Mouse (Mus musculus): ENCODE data around the gene Igdcc3. TPM values are rescaled to one million over a fixed set of nuclear protein-coding genes. Genes with fewer than 3 reads are reported as not detected.
A peak's percentile ranks its signal among the peaks of the same experiment; 100 is the strongest.
"Not testable (repeated sequence)": the region's sequence is repeated elsewhere in the genome, so short reads cannot be mapped to it uniquely, and the experiment has no call there.

The Igdcc3 gene
- total and polyA plus RNA-seq, 2 experiments from 2014 or later: 6.2 to 6.3 TPM

DNA sequence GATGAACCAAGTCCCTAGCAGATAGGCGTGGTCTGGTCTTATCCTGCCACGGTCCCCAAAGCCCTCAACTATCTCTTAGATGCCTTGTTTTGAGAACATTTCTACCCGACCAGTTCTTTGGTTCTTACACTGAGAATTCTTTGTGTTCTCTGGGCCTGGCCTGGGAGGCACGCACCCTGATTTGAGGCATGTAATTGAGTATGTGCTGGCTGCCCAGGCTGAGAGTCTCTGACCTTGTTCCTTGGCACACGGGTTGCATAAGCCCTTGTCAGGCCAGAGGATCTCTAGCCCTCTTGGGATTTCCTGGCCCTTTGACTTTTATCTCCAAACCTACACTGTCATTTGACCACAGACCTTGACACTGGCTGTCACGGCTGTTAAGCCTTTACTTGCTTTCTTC, 76.7 kb downstream of the Igdcc3 start:
- WGBS: 64% methylated on average over 6 of the region's 6 CpGs
- Histone ChIP-seq H3K4me1 (ENCODE audit: insufficient read depth, low read length) (no peaks in the 10 kb centered on the region), H3K4me3 (ENCODE audit: low read length) (no peak overlapping the region), H3K9me3 (ENCODE audit: low read length) (no peaks in the 10 kb centered on the region), H3K36me3 (ENCODE audit: insufficient read depth, low read length) (no peaks in the 10 kb centered on the region), H3K27me3 (ENCODE audit: insufficient read depth, low read length) (no peaks in the 10 kb centered on the region), H3K9ac (replicated peaks; ENCODE audit: low read length) (no peak overlapping the region), H3K27ac (no peak overlapping the region), H3K4me2 (ENCODE audit: low read depth, low read length) (no peak overlapping the region)
- no peak for DNase-seq (ENCODE audit: low spot score)
- no peak for TF ChIP-seq CTCF (IDR thresholded peaks at IDR 0.05; ENCODE audit: low read depth)
- no peak for ATAC-seq

DNA sequence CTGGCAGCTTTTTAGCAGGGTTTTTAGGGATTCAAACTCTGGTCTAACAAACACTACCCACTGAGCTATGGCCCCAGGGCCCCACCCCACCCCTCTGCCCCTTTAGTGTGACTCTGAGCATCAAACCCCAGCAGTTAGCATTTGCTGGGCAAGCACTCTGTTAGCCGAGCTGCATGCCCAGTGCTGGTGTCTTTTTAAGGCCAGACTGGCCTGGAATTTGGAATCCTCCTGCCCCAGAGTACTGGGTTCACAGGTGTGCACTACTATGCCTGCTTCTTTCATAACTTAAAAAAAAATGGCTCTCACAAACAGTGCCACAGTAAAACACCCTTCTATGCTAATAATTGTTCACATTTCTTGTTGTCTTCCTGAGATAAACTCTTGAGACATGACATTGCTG, 77.9 kb downstream of the Igdcc3 start:
- Histone ChIP-seq H3K36me3 (ENCODE audit: insufficient read depth, low read length) (no peaks in the 10 kb centered on the region), H3K4me2 (ENCODE audit: low read depth, low read length) (no peak overlapping the region), H3K4me3 (ENCODE audit: low read length) (no peak overlapping the region), H3K9ac (replicated peaks; ENCODE audit: low read length) (no peak overlapping the region), H3K9me3 (ENCODE audit: low read length) (no peaks in the 10 kb centered on the region), H3K4me1 (ENCODE audit: insufficient read depth, low read length) (no peaks in the 10 kb centered on the region), H3K27ac (no peak overlapping the region), H3K27me3 (ENCODE audit: insufficient read depth, low read length) (no peaks in the 10 kb centered on the region)
- DNase-seq (ENCODE audit: low spot score) (no peak), ATAC-seq (no peak)
- TF ChIP-seq CTCF (IDR thresholded peaks at IDR 0.05; ENCODE audit: low read depth): no peak
- 67% methylated on average over 1 of the region's 1 CpGs for WGBS

GRCm38 (mm10) chr9:65220398-65220797, 79.4 kb downstream of the Igdcc3 start:
- not testable (repeated sequence) for H3K4me1 ChIP-seq (ENCODE audit: insufficient read depth, low read length); H3K4me3 ChIP-seq (ENCODE audit: low read length); H3K9ac ChIP-seq (replicated peaks; ENCODE audit: low read length); H3K9me3 ChIP-seq (ENCODE audit: low read length); H3K27me3 ChIP-seq (ENCODE audit: insufficient read depth, low read length); H3K36me3 ChIP-seq (ENCODE audit: insufficient read depth, low read length); ATAC-seq; H3K4me2 ChIP-seq (ENCODE audit: low read depth, low read length); DNase-seq (ENCODE audit: low spot score); H3K27ac ChIP-seq
- peak; percentile 51 for TF ChIP-seq CTCF (IDR thresholded peaks at IDR 0.05; ENCODE audit: low read depth)
- WGBS: 41% methylated on average over 3 of the region's 3 CpGs

- Histone ChIP-seq H3K4me2 (ENCODE audit: low read depth, low read length) (no peak overlapping the region), H3K4me1 (ENCODE audit: insufficient read depth, low read length) (no peaks in the 10 kb centered on the region), H3K9me3 (ENCODE audit: low read length) (no peaks in the 10 kb centered on the region), H3K27me3 (ENCODE audit: insufficient read depth, low read length) (no peaks in the 10 kb centered on the region), H3K9ac (replicated peaks; ENCODE audit: low read length) (no peak overlapping the region), H3K4me3 (ENCODE audit: low read length) (no peak overlapping the region), H3K27ac (no peak overlapping the region), H3K36me3 (ENCODE audit: insufficient read depth, low read length) (peaks cover 6% of the 10 kb centered on the region; the same call in 1 of the 2 replicates)
- WGBS: 84% methylated on average over 6 of the region's 6 CpGs
- no peak for ATAC-seq
- no peak for DNase-seq (ENCODE audit: low spot score)
- no peak for TF ChIP-seq CTCF (IDR thresholded peaks at IDR 0.05; ENCODE audit: low read depth)
Observed at GRCm38 (mm10) chr9:65223927-65224326, 82.9 kb downstream of the Igdcc3 start.

- H3K4me2 ChIP-seq (ENCODE audit: low read depth, low read length): no peak overlapping the region
- H3K27ac ChIP-seq: no peak overlapping the region
- H3K4me3 ChIP-seq (ENCODE audit: low read length): no peak overlapping the region
- DNase-seq (ENCODE audit: low spot score): peak; percentile 71
- H3K9me3 ChIP-seq (ENCODE audit: low read length): no peaks in the 10 kb centered on the region
- H3K9ac ChIP-seq (replicated peaks; ENCODE audit: low read length): no peak overlapping the region
- peak; percentile 76 for TF ChIP-seq CTCF (IDR thresholded peaks at IDR 0.05; ENCODE audit: low read depth)
- WGBS: 38% methylated on average over 4 of the region's 4 CpGs
- peaks cover 6% of the 10 kb centered on the region; the same call in 1 of the 2 replicates for H3K36me3 ChIP-seq (ENCODE audit: insufficient read depth, low read length)
- no peaks in the 10 kb centered on the region for H3K27me3 ChIP-seq (ENCODE audit: insufficient read depth, low read length)
- ATAC-seq: no peak
- H3K4me1 ChIP-seq (ENCODE audit: insufficient read depth, low read length): no peaks in the 10 kb centered on the region
Observed at GRCm38 (mm10) chr9:65225795-65226194, 84.8 kb downstream of the Igdcc3 start.

DNA sequence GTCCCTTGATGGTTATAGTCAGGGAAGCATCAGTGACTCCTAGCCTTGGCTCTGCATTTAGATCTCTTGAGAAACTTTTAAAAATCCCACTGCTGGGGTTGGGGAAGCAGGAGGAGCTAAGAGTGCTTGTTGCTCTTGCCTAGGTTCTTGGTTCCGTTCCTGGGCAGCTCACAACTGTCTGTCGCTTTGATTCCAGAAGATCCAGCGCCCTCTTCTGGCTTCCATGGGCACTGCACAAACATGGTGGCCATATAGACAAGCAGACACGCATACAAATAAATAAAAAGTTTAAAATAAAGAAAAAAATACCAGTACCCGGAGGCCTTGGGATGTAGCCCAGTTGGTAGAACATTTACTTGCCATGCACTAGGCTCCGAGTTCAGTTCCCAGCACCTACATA, 89.3 kb downstream of the Igdcc3 start:
- Histone ChIP-seq H3K9me3 (ENCODE audit: low read length) (no peaks in the 10 kb centered on the region), H3K4me1 (ENCODE audit: insufficient read depth, low read length) (no peaks in the 10 kb centered on the region), H3K4me2 (ENCODE audit: low read depth, low read length) (no peak overlapping the region), H3K27ac (no peak overlapping the region), H3K27me3 (ENCODE audit: insufficient read depth, low read length) (no peaks in the 10 kb centered on the region), H3K36me3 (ENCODE audit: insufficient read depth, low read length) (peaks cover 6% of the 10 kb centered on the region; the same call in 1 of the 2 replicates), H3K4me3 (ENCODE audit: low read length) (no peak overlapping the region), H3K9ac (replicated peaks; ENCODE audit: low read length) (no peak overlapping the region)
- DNase-seq (ENCODE audit: low spot score): no peak
- 75% methylated on average over 6 of the region's 6 CpGs for WGBS
- TF ChIP-seq CTCF (IDR thresholded peaks at IDR 0.05; ENCODE audit: low read depth): peak; percentile 25
- ATAC-seq: no peak

DNA sequence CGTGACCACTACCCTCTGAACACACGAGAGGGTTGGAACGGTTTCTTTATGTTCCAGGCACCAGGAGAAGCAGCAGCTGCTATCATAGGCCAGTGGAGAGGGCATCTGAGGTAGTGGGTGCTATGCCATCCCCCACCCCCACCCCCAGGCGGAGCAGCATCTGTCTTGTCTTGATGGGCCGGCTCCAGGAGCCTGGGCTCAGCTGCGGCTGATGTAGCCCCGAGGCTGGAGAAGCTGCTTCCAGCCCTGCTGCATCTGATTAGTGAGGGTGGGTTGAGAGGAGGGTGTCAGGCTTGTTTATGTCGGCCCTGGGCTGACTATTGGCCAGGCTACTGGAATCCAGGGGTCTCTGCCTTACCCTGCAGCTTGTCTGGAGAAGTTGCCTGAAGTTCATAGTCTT, 90.3 kb downstream of the Igdcc3 start:
- Histone ChIP-seq H3K36me3 (ENCODE audit: insufficient read depth, low read length) (peaks cover 5% of the 10 kb centered on the region; the same call in 1 of the 2 replicates), H3K27ac (no peak overlapping the region), H3K9ac (replicated peaks; ENCODE audit: low read length) (no peak overlapping the region), H3K9me3 (ENCODE audit: low read length) (no peaks in the 10 kb centered on the region), H3K4me1 (ENCODE audit: insufficient read depth, low read length) (no peaks in the 10 kb centered on the region), H3K4me3 (ENCODE audit: low read length) (no peak overlapping the region), H3K4me2 (ENCODE audit: low read depth, low read length) (no peak overlapping the region), H3K27me3 (ENCODE audit: insufficient read depth, low read length) (no peaks in the 10 kb centered on the region)
- ATAC-seq (peak; percentile 70), DNase-seq (ENCODE audit: low spot score) (peak; percentile 28)
- 45% methylated on average over 8 of the region's 8 CpGs for WGBS
- no peak for TF ChIP-seq CTCF (IDR thresholded peaks at IDR 0.05; ENCODE audit: low read depth)
